Mouse (Mus musculus): Measurements from ENCODE around the gene Tmem248. TPM values are rescaled to one million over a fixed set of nuclear protein-coding genes. Genes with fewer than 3 reads are reported as not detected.

Tmem248 gene
- polyA plus RNA-seq, 1 experiment from 2014 or later: 45.5 TPM

DNA sequence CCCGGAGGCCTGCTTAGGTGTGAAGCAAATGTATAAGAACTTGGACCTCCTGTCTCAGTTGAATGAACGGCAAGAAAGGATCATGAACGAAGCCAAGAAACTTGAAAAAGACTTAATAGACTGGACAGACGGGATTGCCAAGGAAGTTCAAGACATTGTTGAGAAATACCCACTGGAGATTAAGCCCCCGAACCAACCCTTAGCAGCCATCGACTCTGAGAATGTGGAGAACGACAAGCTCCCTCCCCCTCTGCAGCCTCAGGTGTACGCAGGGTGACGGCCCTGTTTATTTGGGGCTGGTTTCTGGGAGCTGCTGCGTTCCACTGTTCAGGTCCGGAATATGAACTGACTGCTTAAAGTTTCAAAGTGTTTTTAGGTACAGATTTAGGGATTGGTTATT lies 3.9 kb upstream of the Tmem248 start:
- 90% methylated on average over 11 of the region's 11 CpGs for WGBS
- no peak overlapping the region for H3K27ac ChIP-seq (ENCODE audit: low read depth)
- no peak overlapping the region for H3K4me2 ChIP-seq (ENCODE audit: low read length)
- H3K36me3 ChIP-seq (ENCODE audit: control insufficient read depth, insufficient read depth, low read length): peaks cover 66% of the 10 kb centered on the region
- H3K27me3 ChIP-seq (replicated peaks; ENCODE audit: control insufficient read depth, insufficient read depth, low read length): no peaks in the 10 kb centered on the region
- no peak for ATAC-seq (replicated peaks; ENCODE audit: low FRiP score, low TSS enrichment, low read depth)
- H3K4me3 ChIP-seq (ENCODE audit: low read depth, low read length): no peak overlapping the region
- no peak for DNase-seq (ENCODE audit: low spot score)
- no peaks in the 10 kb centered on the region for H3K9me3 ChIP-seq (ENCODE audit: control insufficient read depth, low read length)
- no peak overlapping the region for H3K9ac ChIP-seq (ENCODE audit: low read length)
- no peaks in the 10 kb centered on the region for H3K4me1 ChIP-seq (replicated peaks; ENCODE audit: control insufficient read depth, insufficient read depth, low read length)

DNA sequence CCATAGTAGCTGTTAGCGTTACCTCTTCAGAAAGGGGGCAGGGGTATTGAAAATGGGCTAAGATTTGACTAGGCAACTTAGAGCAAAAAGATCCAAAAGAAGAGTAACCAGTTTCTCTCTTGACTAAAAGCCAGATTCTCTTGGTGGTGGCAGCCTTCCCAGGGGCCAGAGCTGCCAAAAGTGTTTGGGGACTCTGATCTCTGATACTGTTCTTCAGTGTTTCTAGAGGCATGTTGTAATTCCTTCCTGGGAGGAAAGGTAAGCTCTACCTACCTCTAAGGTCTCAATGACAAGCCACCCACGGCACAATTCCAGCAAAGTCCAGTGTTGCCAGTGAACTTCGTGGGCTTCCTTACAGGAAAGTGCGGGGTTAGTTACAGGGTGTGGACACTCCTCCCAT lies 525 bp downstream of the Tmem248 start:
- Histone ChIP-seq H3K36me3 (ENCODE audit: control insufficient read depth, insufficient read depth, low read length) (peaks cover 26% of the 10 kb centered on the region), H3K4me3 (ENCODE audit: low read depth, low read length) (no peak overlapping the region), H3K4me1 (replicated peaks; ENCODE audit: control insufficient read depth, insufficient read depth, low read length) (0 out of 2 replicates have a peak, but pooled peaks cover 4% of the 10 kb centered on the region), H3K4me2 (ENCODE audit: low read length) (no peak overlapping the region), H3K27ac (ENCODE audit: low read depth) (no peak overlapping the region), H3K27me3 (replicated peaks; ENCODE audit: control insufficient read depth, insufficient read depth, low read length) (no peaks in the 10 kb centered on the region), H3K9ac (ENCODE audit: low read length) (no peak overlapping the region), H3K9me3 (ENCODE audit: control insufficient read depth, low read length) (no peaks in the 10 kb centered on the region)
- DNase-seq (ENCODE audit: low spot score) (no peak), ATAC-seq (replicated peaks; ENCODE audit: low FRiP score, low TSS enrichment, low read depth) (no peak)
- 87% methylated on average over 4 of the region's 4 CpGs for WGBS

- DNase-seq (ENCODE audit: low spot score) (no peak), ATAC-seq (replicated peaks; ENCODE audit: low FRiP score, low TSS enrichment, low read depth) (no peak)
- Histone ChIP-seq H3K27ac (ENCODE audit: low read depth) (no peak overlapping the region), H3K4me2 (ENCODE audit: low read length) (no peak overlapping the region), H3K9ac (ENCODE audit: low read length) (no peak overlapping the region), H3K4me1 (replicated peaks; ENCODE audit: control insufficient read depth, insufficient read depth, low read length) (peaks cover 7% of the 10 kb centered on the region), H3K27me3 (replicated peaks; ENCODE audit: control insufficient read depth, insufficient read depth, low read length) (no peaks in the 10 kb centered on the region), H3K4me3 (ENCODE audit: low read depth, low read length) (no peak overlapping the region), H3K9me3 (ENCODE audit: control insufficient read depth, low read length) (no peaks in the 10 kb centered on the region), H3K36me3 (ENCODE audit: control insufficient read depth, insufficient read depth, low read length) (peaks cover 17% of the 10 kb centered on the region)
- WGBS: 90% methylated on average over 5 of the region's 5 CpGs
Observed at GRCm38 (mm10) chr5:130218336-130218735, 1.5 kb downstream of the Tmem248 start.

DNA sequence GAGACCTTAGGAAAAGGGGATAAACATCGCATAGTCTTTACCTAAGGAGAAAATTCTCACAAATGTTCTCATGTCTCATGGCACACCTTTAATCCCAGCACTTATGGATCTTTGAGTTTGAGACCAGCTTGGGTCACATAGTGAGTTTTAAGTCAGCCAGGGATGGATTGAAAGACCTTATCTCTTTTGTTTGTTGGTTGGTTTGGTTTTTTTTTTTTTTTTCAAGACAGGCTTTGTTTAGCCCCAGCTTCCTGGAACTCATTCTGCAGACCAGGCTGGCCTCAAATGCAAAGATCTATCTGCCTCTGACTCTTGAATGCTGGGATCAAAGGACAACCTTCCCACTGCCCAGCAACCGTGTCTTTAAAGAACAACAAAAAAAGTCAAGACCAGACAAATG lies 4.4 kb downstream of the Tmem248 start:
- H3K9me3 ChIP-seq (ENCODE audit: control insufficient read depth, low read length): no peaks in the 10 kb centered on the region
- peak overlapping the region; percentile 99 for H3K4me3 ChIP-seq (ENCODE audit: low read depth, low read length)
- peaks cover 2% of the 10 kb centered on the region; the same call in 1 of the 2 replicates for H3K36me3 ChIP-seq (ENCODE audit: control insufficient read depth, insufficient read depth, low read length)
- H3K9ac ChIP-seq (ENCODE audit: low read length): peak overlapping the region; percentile 96
- H3K4me1 ChIP-seq (replicated peaks; ENCODE audit: control insufficient read depth, insufficient read depth, low read length): peaks cover 16% of the 10 kb centered on the region
- peak overlapping the region; percentile 78 for H3K4me2 ChIP-seq (ENCODE audit: low read length)
- 44% methylated on average over 2 of the region's 2 CpGs for WGBS
- DNase-seq (ENCODE audit: low spot score) (no peak), ATAC-seq (replicated peaks; ENCODE audit: low FRiP score, low TSS enrichment, low read depth) (no peak)
- H3K27ac ChIP-seq (ENCODE audit: low read depth): peak overlapping the region; percentile 80; the same call in 1 of the 2 replicates
- no peaks in the 10 kb centered on the region for H3K27me3 ChIP-seq (replicated peaks; ENCODE audit: control insufficient read depth, insufficient read depth, low read length)

DNA sequence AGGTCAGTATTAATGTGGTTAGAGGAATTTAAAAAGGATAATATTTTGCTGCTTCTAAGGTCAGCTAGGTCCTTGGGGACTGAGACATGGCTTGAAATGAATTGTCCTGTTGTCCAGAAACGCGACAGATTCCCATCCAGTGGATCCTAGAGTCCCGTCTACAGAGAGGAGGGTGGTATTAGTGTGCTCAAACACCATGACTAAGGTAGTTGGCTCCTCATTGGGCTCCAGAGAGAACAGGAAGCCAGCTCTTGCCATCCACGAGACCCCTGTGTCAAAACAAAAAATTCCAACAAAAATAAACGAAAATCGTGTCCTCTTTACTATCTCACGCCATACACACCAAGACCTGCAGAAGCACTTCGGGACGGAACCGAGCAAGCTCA lies 4.9 kb downstream of the Tmem248 start:
- Histone ChIP-seq H3K4me2 (ENCODE audit: low read length) (peak overlapping the region; percentile 78), H3K9me3 (ENCODE audit: control insufficient read depth, low read length) (no peaks in the 10 kb centered on the region), H3K4me1 (replicated peaks; ENCODE audit: control insufficient read depth, insufficient read depth, low read length) (peaks cover 16% of the 10 kb centered on the region), H3K27me3 (replicated peaks; ENCODE audit: control insufficient read depth, insufficient read depth, low read length) (no peaks in the 10 kb centered on the region), H3K9ac (ENCODE audit: low read length) (peak overlapping the region; percentile 96), H3K4me3 (ENCODE audit: low read depth, low read length) (peak overlapping the region; percentile 99), H3K27ac (ENCODE audit: low read depth) (peak overlapping the region; percentile 80), H3K36me3 (ENCODE audit: control insufficient read depth, insufficient read depth, low read length) (peaks cover 2% of the 10 kb centered on the region; the same call in 1 of the 2 replicates)
- 0% methylated on average over 10 of the region's 10 CpGs for WGBS
- ATAC-seq (replicated peaks; ENCODE audit: low FRiP score, low TSS enrichment, low read depth): no peak; the same call in 1 of the 2 replicates
- DNase-seq (ENCODE audit: low spot score): no peak

- DNase-seq (ENCODE audit: low spot score) (peak; percentile 98), ATAC-seq (replicated peaks; ENCODE audit: low FRiP score, low TSS enrichment, low read depth) (peak; percentile 86)
- Histone ChIP-seq H3K4me3 (ENCODE audit: low read depth, low read length) (peak overlapping the region; percentile 99), H3K9me3 (ENCODE audit: control insufficient read depth, low read length) (no peaks in the 10 kb centered on the region), H3K36me3 (ENCODE audit: control insufficient read depth, insufficient read depth, low read length) (peaks cover 2% of the 10 kb centered on the region; the same call in 1 of the 2 replicates), H3K9ac (ENCODE audit: low read length) (peak overlapping the region; percentile 96), H3K27ac (ENCODE audit: low read depth) (peak overlapping the region; percentile 80), H3K27me3 (replicated peaks; ENCODE audit: control insufficient read depth, insufficient read depth, low read length) (no peaks in the 10 kb centered on the region), H3K4me1 (replicated peaks; ENCODE audit: control insufficient read depth, insufficient read depth, low read length) (peaks cover 16% of the 10 kb centered on the region), H3K4me2 (ENCODE audit: low read length) (peak overlapping the region; percentile 78)
- WGBS: under 1% methylated on average over 88 of the region's 88 CpGs
Observed at GRCm38 (mm10) chr5:130222146-130223004, 5.5 kb downstream of the Tmem248 start.

- Histone ChIP-seq H3K4me3 (ENCODE audit: low read depth, low read length) (no peak overlapping the region), H3K4me1 (replicated peaks; ENCODE audit: control insufficient read depth, insufficient read depth, low read length) (peaks cover 12% of the 10 kb centered on the region), H3K27ac (ENCODE audit: low read depth) (no peak overlapping the region), H3K4me2 (ENCODE audit: low read length) (no peak overlapping the region), H3K27me3 (replicated peaks; ENCODE audit: control insufficient read depth, insufficient read depth, low read length) (no peaks in the 10 kb centered on the region), H3K9me3 (ENCODE audit: control insufficient read depth, low read length) (no peaks in the 10 kb centered on the region), H3K36me3 (ENCODE audit: control insufficient read depth, insufficient read depth, low read length) (peaks cover 22% of the 10 kb centered on the region), H3K9ac (ENCODE audit: low read length) (no peak overlapping the region)
- no peak for ATAC-seq (replicated peaks; ENCODE audit: low FRiP score, low TSS enrichment, low read depth)
- no peak for DNase-seq (ENCODE audit: low spot score)
- WGBS: 85% methylated on average over 3 of the region's 3 CpGs
Observed at GRCm38 (mm10) chr5:130226790-130227189, 9.9 kb downstream of the Tmem248 start.

- H3K36me3 ChIP-seq (ENCODE audit: control insufficient read depth, insufficient read depth, low read length): peaks cover 35% of the 10 kb centered on the region
- no peak for ATAC-seq (replicated peaks; ENCODE audit: low FRiP score, low TSS enrichment, low read depth)
- no peak for DNase-seq (ENCODE audit: low spot score)
- no peak overlapping the region for H3K9ac ChIP-seq (ENCODE audit: low read length)
- no peaks in the 10 kb centered on the region for H3K9me3 ChIP-seq (ENCODE audit: control insufficient read depth, low read length)
- H3K27ac ChIP-seq (ENCODE audit: low read depth): no peak overlapping the region
- 51% methylated on average over 4 of the region's 4 CpGs for WGBS
- H3K4me3 ChIP-seq (ENCODE audit: low read depth, low read length): no peak overlapping the region
- no peaks in the 10 kb centered on the region for H3K27me3 ChIP-seq (replicated peaks; ENCODE audit: control insufficient read depth, insufficient read depth, low read length)
- peaks cover 11% of the 10 kb centered on the region for H3K4me1 ChIP-seq (replicated peaks; ENCODE audit: control insufficient read depth, insufficient read depth, low read length)
- no peak overlapping the region for H3K4me2 ChIP-seq (ENCODE audit: low read length)
Observed at GRCm38 (mm10) chr5:130228120-130228519, 11.2 kb downstream of the Tmem248 start.

DNA sequence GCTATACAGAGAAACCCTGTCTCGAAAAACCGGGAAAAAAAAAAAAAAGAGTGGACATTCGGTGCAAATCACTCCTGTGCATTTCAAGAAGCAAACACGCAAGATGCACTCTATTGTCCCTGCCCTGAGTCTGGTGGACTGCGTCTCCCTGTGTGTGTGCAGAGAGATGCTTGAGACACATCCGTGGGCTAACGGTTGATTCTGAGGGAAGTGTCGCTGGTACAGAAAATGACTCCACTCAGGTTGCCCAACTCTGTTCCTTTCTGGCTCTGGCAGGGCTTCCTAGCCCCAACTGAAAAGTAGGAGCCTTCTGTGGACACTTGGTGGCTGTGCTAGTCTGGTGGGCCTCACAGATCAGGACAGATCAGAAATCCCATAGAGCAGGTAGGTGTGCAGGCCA lies 19.4 kb downstream of the Tmem248 start:
- no peaks in the 10 kb centered on the region for H3K9me3 ChIP-seq (ENCODE audit: control insufficient read depth, low read length)
- no peak overlapping the region for H3K4me3 ChIP-seq (ENCODE audit: low read depth, low read length)
- WGBS: 94% methylated on average over 8 of the region's 8 CpGs
- H3K4me1 ChIP-seq (replicated peaks; ENCODE audit: control insufficient read depth, insufficient read depth, low read length): no peaks in the 10 kb centered on the region
- no peaks in the 10 kb centered on the region for H3K27me3 ChIP-seq (replicated peaks; ENCODE audit: control insufficient read depth, insufficient read depth, low read length)
- peaks cover 96% of the 10 kb centered on the region for H3K36me3 ChIP-seq (ENCODE audit: control insufficient read depth, insufficient read depth, low read length)
- ATAC-seq (replicated peaks; ENCODE audit: low FRiP score, low TSS enrichment, low read depth) (no peak), DNase-seq (ENCODE audit: low spot score) (no peak)
- no peak overlapping the region for H3K27ac ChIP-seq (ENCODE audit: low read depth)
- no peak overlapping the region for H3K9ac ChIP-seq (ENCODE audit: low read length)
- no peak overlapping the region for H3K4me2 ChIP-seq (ENCODE audit: low read length)

Data from intestine, embryonic 14.5 days (tissue).